Mouse (Mus musculus) lung, adult 2 months (tissue): ENCODE results near the gene Sstr4.

Experiments
- CTCF ChIP-seq: fragments of 200-500 bp; IDR thresholded peaks from 2 replicates; pipeline ENCODE4 v1.5.1; 2011; ENCODE audit warnings: mild to moderate bottlenecking, low read length, control low read depth; ENCODE audit not compliant: insufficient read depth
- POLR2A ChIP-seq: fragments of 200-500 bp; IDR thresholded peaks from 2 replicates; pipeline ENCODE4 v1.6.1; 2011; ENCODE audit warnings: low read depth, mild to moderate bottlenecking, control low read depth, low read length, borderline replicate concordance; ENCODE audit errors: extremely low read depth

DNA sequence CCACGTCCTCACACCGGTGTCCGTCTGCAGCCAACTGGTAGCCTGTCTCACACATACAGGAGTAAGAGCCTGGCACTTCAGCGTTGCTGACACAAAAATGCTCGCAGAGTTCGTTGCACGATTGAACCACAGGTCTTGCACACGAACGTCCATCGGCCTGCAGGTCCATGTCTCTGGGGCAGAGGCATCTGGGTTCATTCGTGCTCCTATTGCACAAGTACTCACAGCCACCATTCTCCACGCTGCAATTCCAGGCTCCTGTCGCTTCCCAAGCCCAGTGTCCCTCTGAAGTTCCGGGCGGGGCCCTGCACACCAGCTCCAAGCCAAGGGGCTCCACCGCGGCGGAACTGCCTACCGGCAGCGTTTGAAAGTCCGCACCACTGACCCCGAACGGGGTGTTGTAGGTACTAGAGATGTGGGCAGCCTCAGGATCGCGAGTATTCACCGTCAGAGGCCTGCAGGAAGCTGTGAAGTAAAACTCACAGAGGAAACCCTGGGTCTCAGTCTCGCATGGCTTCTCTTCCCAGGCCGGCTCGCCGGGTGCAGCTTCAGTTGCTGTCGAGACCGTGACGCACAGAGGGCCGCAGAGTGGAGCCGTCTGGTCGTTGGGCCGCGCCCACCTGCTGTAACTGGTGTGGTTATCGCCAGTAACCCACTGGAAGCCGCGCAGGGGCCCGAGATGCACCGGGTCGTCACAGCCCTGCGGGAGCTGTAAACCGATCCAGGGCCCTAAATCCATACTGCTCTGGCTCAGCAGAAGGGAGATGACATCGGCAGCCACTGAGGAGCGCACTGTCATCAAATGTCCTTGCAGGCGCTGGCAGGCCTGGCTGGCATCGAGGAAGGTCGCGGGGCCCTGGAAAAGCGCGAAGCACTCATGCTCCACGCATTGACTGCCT is 12.1 kb downstream of the Sstr4 start:
- TF ChIP-seq CTCF (no peak), POLR2A (peak; percentile 39; the same call in 1 of the 2 replicates)
